Mouse (Mus musculus) intestine, embryonic 14.5 days (tissue): ENCODE measurements around the gene Acot3. TPM values are rescaled to one million over a fixed set of nuclear protein-coding genes. Genes with fewer than 3 reads are reported as not detected.
A peak's percentile ranks its signal among the peaks of the same experiment; 100 is the strongest.

Experiments
- ATAC-seq: fragments of 200-750 bp; cut with Nextera tagmentation; replicated peaks from 2 replicates; pipeline ENCODE4 v1.8.0; 2017; ENCODE audit warnings: low read depth, moderate number of reproducible peaks, moderate TSS enrichment, moderate library complexity; ENCODE audit not compliant: low FRiP score, low TSS enrichment
- DNase-seq: peaks from one replicate; pipeline ENCODE4 v3.0.0-alpha.2; 2018; ENCODE audit warnings: low spot score
- H3K27ac ChIP-seq: fragments of 300-500 bp; sonication (generic); 2 replicates; pipeline ENCODE4 v1.5.1; 2014; ENCODE audit warnings: low read depth, mild to moderate bottlenecking, control low read depth
- H3K27me3 ChIP-seq: fragments of 300-500 bp; sonication (generic); replicated peaks from 2 replicates; pipeline ENCODE4 v1.6.1; 2014; ENCODE audit warnings: low read length, control low read depth; ENCODE audit not compliant: control insufficient read depth, insufficient read depth
- H3K36me3 ChIP-seq: fragments of 300-500 bp; sonication (generic); 2 replicates; pipeline ENCODE4 v1.6.1; 2014; ENCODE audit warnings: low read length, control low read depth; ENCODE audit not compliant: control insufficient read depth, insufficient read depth
- H3K4me1 ChIP-seq: fragments of 300-500 bp; sonication (generic); replicated peaks from 2 replicates; pipeline ENCODE4 v1.6.1; 2014; ENCODE audit warnings: low read length, control low read depth, mixed read lengths; ENCODE audit not compliant: control insufficient read depth, insufficient read depth
- H3K4me2 ChIP-seq: fragments of 300-500 bp; sonication (generic); 2 replicates; pipeline ENCODE4 v1.6.1; 2014; ENCODE audit warnings: low read length
- H3K4me3 ChIP-seq: fragments of 300-500 bp; sonication (generic); 2 replicates; pipeline ENCODE4 v1.5.1; 2014; ENCODE audit warnings: low read depth, low read length, control low read depth, mixed read lengths
- H3K9ac ChIP-seq: fragments of 300-500 bp; sonication (generic); 2 replicates; pipeline ENCODE4 v1.6.1; 2014; ENCODE audit warnings: mild to moderate bottlenecking, low read length
- H3K9me3 ChIP-seq: fragments of 300-500 bp; sonication (generic); 2 replicates; pipeline ENCODE4 v1.6.1; 2016; ENCODE audit warnings: low read length, control low read depth; ENCODE audit not compliant: control insufficient read depth
- WGBS: fragments of 180-500 bp; shearing (Covaris S2); extraction: QIAGEN DNeasy Blood & Tissue Kit; methylation state at CpG from one replicate; pipeline ENCODE4 v1.1.7; 2014; 5-methylcytosine and 5-hydroxymethylcytosine counted together
- polyA plus RNA-seq: library from polyadenylated mRNA; unstranded; fragments of >200 nt; fragmentation: Nextera tagmentation; extraction: Ambion mirVana; gene quantifications from 2 replicates; pipeline ENCODE4 v1.2.1, GENCODE M21; 2014

Acot3 gene
- polyA plus RNA-seq, 1 experiment from 2014 or later: 0.68 TPM

GRCm38 (mm10) chr12:84053173-84053572 lies 1.2 kb downstream of the Acot3 start:
- H3K36me3 ChIP-seq: no peaks in the 10 kb centered on the region
- 13% methylated on average over 16 of the region's 16 CpGs for WGBS
- peak overlapping the region; percentile 72 for H3K4me2 ChIP-seq
- peak overlapping the region; percentile 36 for H3K4me3 ChIP-seq
- ATAC-seq (no peak), DNase-seq (peak; percentile 56)
- 0 out of 2 replicates have a peak, but pooled peaks cover 2% of the 10 kb centered on the region for H3K4me1 ChIP-seq
- H3K27ac ChIP-seq: no peak overlapping the region
- peaks cover 7% of the 10 kb centered on the region; the same call in 1 of the 2 replicates for H3K9me3 ChIP-seq
- peak overlapping the region; percentile 34 for H3K9ac ChIP-seq
- peaks cover 19% of the 10 kb centered on the region for H3K27me3 ChIP-seq

- Histone ChIP-seq H3K4me2 (peak overlapping the region; percentile 72), H3K4me3 (peak overlapping the region; percentile 36), H3K36me3 (no peaks in the 10 kb centered on the region), H3K27me3 (peaks cover 19% of the 10 kb centered on the region), H3K27ac (no peak overlapping the region), H3K4me1 (0 out of 2 replicates have a peak, but pooled peaks cover 2% of the 10 kb centered on the region), H3K9me3 (peaks cover under 1% of the 10 kb centered on the region; the same call in 1 of the 2 replicates), H3K9ac (peak overlapping the region; percentile 34)
- ATAC-seq: 0 out of 2 replicates have a peak, but pooled peaks have one; percentile 23
- WGBS: 2% methylated on average over 38 of the region's 46 CpGs
- DNase-seq: peak; percentile 68
Measured at GRCm38 (mm10) chr12:84053679-84054391, 1.9 kb downstream of the Acot3 start.

- 29% methylated on average over 2 of the region's 2 CpGs for WGBS
- Histone ChIP-seq H3K36me3 (no peaks in the 10 kb centered on the region), H3K9ac (no peak overlapping the region), H3K4me1 (no peaks in the 10 kb centered on the region), H3K4me3 (no peak overlapping the region), H3K27me3 (no peaks in the 10 kb centered on the region), H3K4me2 (no peak overlapping the region), H3K9me3 (no peaks in the 10 kb centered on the region), H3K27ac (no peak overlapping the region)
- peak; percentile 29 for DNase-seq
- no peak for ATAC-seq
Measured at GRCm38 (mm10) chr12:84060946-84061345, 9.0 kb downstream of the Acot3 start.

- no peak for ATAC-seq
- 91% methylated on average over 20 of the region's 20 CpGs for WGBS
Measured at GRCm38 (mm10) chr12:84062336-84062735, 10.4 kb downstream of the Acot3 start.

GRCm38 (mm10) chr12:84063228-84063627 lies 11.3 kb downstream of the Acot3 start:
- WGBS: 76% methylated on average over 5 of the region's 5 CpGs
- DNase-seq (peak; percentile 55), ATAC-seq (no peak)
- no peaks in the 10 kb centered on the region for H3K36me3 ChIP-seq
- no peaks in the 10 kb centered on the region for H3K4me1 ChIP-seq
- H3K4me2 ChIP-seq: no peak overlapping the region
- no peak overlapping the region for H3K9ac ChIP-seq
- H3K27me3 ChIP-seq: peaks cover 5% of the 10 kb centered on the region
- no peaks in the 10 kb centered on the region for H3K9me3 ChIP-seq
- H3K4me3 ChIP-seq: no peak overlapping the region
- no peak overlapping the region for H3K27ac ChIP-seq

More at GRCm38 (mm10) chr12:84062336-84062735, 10.4 kb downstream of the Acot3 start:
- peak; percentile 48 for DNase-seq
- no peaks in the 10 kb centered on the region for H3K4me1 ChIP-seq
- H3K36me3 ChIP-seq: no peaks in the 10 kb centered on the region
- H3K9ac ChIP-seq: no peak overlapping the region
- H3K27me3 ChIP-seq: no peaks in the 10 kb centered on the region
- no peak overlapping the region for H3K4me2 ChIP-seq
- no peak overlapping the region for H3K4me3 ChIP-seq
- H3K9me3 ChIP-seq: no peaks in the 10 kb centered on the region
- H3K27ac ChIP-seq: no peak overlapping the region

- no peak overlapping the region for H3K4me3 ChIP-seq
- WGBS: 67% methylated on average over 2 of the region's 2 CpGs
- no peak overlapping the region for H3K27ac ChIP-seq
- no peak for ATAC-seq
- no peak overlapping the region for H3K9ac ChIP-seq
- H3K4me2 ChIP-seq: no peak overlapping the region
- no peak for DNase-seq
- no peaks in the 10 kb centered on the region for H3K9me3 ChIP-seq
- H3K4me1 ChIP-seq: no peaks in the 10 kb centered on the region
- peaks cover 11% of the 10 kb centered on the region for H3K27me3 ChIP-seq
- no peaks in the 10 kb centered on the region for H3K36me3 ChIP-seq
Measured at GRCm38 (mm10) chr12:84063833-84064232, 11.9 kb downstream of the Acot3 start.

GRCm38 (mm10) chr12:84064621-84065020 lies 12.7 kb downstream of the Acot3 start:
- H3K36me3 ChIP-seq: no peaks in the 10 kb centered on the region
- no peak overlapping the region for H3K27ac ChIP-seq
- ATAC-seq (no peak), DNase-seq (peak; percentile 40)
- H3K27me3 ChIP-seq: peaks cover 17% of the 10 kb centered on the region
- WGBS: 70% methylated on average over 8 of the region's 8 CpGs
- no peaks in the 10 kb centered on the region for H3K4me1 ChIP-seq
- H3K4me2 ChIP-seq: no peak overlapping the region
- no peaks in the 10 kb centered on the region for H3K9me3 ChIP-seq
- H3K4me3 ChIP-seq: no peak overlapping the region
- H3K9ac ChIP-seq: no peak overlapping the region

- Histone ChIP-seq H3K27me3 (peaks cover 28% of the 10 kb centered on the region), H3K4me2 (no peak overlapping the region), H3K27ac (no peak overlapping the region), H3K4me3 (no peak overlapping the region), H3K36me3 (no peaks in the 10 kb centered on the region), H3K9me3 (no peaks in the 10 kb centered on the region), H3K9ac (no peak overlapping the region), H3K4me1 (no peaks in the 10 kb centered on the region)
- ATAC-seq (no peak), DNase-seq (peak; percentile 41)
- 71% methylated on average over 4 of the region's 4 CpGs for WGBS
Measured at GRCm38 (mm10) chr12:84067752-84068151, 15.8 kb downstream of the Acot3 start.

- DNase-seq (no peak), ATAC-seq (no peak)
- 71% methylated on average over 8 of the region's 8 CpGs for WGBS
- peaks cover 28% of the 10 kb centered on the region for H3K27me3 ChIP-seq
- H3K36me3 ChIP-seq: no peaks in the 10 kb centered on the region
- H3K4me1 ChIP-seq: no peaks in the 10 kb centered on the region
- no peaks in the 10 kb centered on the region for H3K9me3 ChIP-seq
- no peak overlapping the region for H3K9ac ChIP-seq
- no peak overlapping the region for H3K27ac ChIP-seq
- no peak overlapping the region for H3K4me2 ChIP-seq
- no peak overlapping the region for H3K4me3 ChIP-seq
Measured at GRCm38 (mm10) chr12:84068296-84068695, 16.4 kb downstream of the Acot3 start.
